Mouse (Mus musculus) gastrocnemius, postnatal 14 days (tissue): ENCODE data around the gene Adcy4. TPM values are rescaled to one million over a fixed set of nuclear protein-coding genes. Genes with fewer than 3 reads are reported as not detected.

Experiments
- DNase-seq: peaks from one replicate; pipeline ENCODE4 v3.0.0; 2021; ENCODE audit warnings: mixed read lengths
- intact Hi-C: fragments of 180-260 bp; cut with DNase I; formaldehyde crosslinking; loops from one replicate; pipeline ENCODE4 v1.15.1; 2025; ENCODE audit warnings: low total_unique reads
- total RNA-seq, 2 experiments: library from RNA; stranded (reverse); gene quantifications; 2 replicates each; pipeline ENCODE4 v1.2.3; 2021

Adcy4 gene
- total RNA-seq, 2 experiments from 2014 or later: 7.1 to 8.6 TPM

- intact Hi-C loops: no loop called here
- DNase-seq: no peak
These were observed 59.5 kb downstream of the Adcy4 start for GRCm38 (mm10) chr14:55724411-55724871.

GRCm38 (mm10) chr14:55723433-55723832 lies 60.5 kb downstream of the Adcy4 start:
- no peak for DNase-seq
- intact Hi-C loops: no loop called here

GRCm38 (mm10) chr14:55722438-55722945 lies 61.4 kb downstream of the Adcy4 start:
- intact Hi-C loops: no loop called here

GRCm38 (mm10) chr14:55721700-55722437 lies 62.0 kb downstream of the Adcy4 start, which contains the start of gene Rabggta:
Rabggta (minus strand) TSS chr14:55722263.
- intact Hi-C loops: no loop called here
- peak; percentile 90 for DNase-seq

More at GRCm38 (mm10) chr14:55722438-55722945, 61.4 kb downstream of the Adcy4 start:
- DNase-seq: no peak

- no peak for DNase-seq
- intact Hi-C loops: no loop called here
These were observed 62.8 kb downstream of the Adcy4 start for GRCm38 (mm10) chr14:55721076-55721475.

- intact Hi-C loops: no loop called here
These were observed 63.2 kb downstream of the Adcy4 start for GRCm38 (mm10) chr14:55720666-55721065.

GRCm38 (mm10) chr14:55719737-55720136 lies 64.2 kb downstream of the Adcy4 start:
- intact Hi-C loops: no loop called here
- no peak for DNase-seq

More at GRCm38 (mm10) chr14:55720666-55721065, 63.2 kb downstream of the Adcy4 start:
- no peak for DNase-seq

Other genes with a start within 250 kb of the Adcy4 start
- 10 to 100 TPM; 11.5 to 13.8 TPM for gene Pck2, start 243.8 kb downstream of the Adcy4 start, total RNA-seq
- 10 to 100 TPM; 76.5 to 87.8 TPM for gene Dcaf11, start 224.1 kb downstream of the Adcy4 start, total RNA-seq
- gene A730061H03Rik, start 223.7 kb downstream of the Adcy4 start, total RNA-seq: not detected
- 100 to 1,000 TPM; 415 to 455 TPM for gene Fitm1, start 208.5 kb downstream of the Adcy4 start, total RNA-seq
- gene Psme1, start 206.0 kb downstream of the Adcy4 start, total RNA-seq: 10 to 100 TPM; 48.3 to 49.7 TPM
- 10 to 100 TPM; 38.6 to 39.4 TPM for gene Emc9, start 198.8 kb downstream of the Adcy4 start, total RNA-seq
- gene Psme2, start 193.0 kb downstream of the Adcy4 start, total RNA-seq: 10 to 100 TPM; 57.5 to 63.2 TPM
- gene Rnf31, start 192.4 kb downstream of the Adcy4 start, total RNA-seq: 10 to 100 TPM in 1 of 2 experiments, 1 to 10 TPM in 1; 9.4 to 11.7 TPM
- 1 to 10 TPM; 3.9 to 4.8 TPM for gene Irf9, start 180.5 kb downstream of the Adcy4 start, total RNA-seq
- under 1 TPM; 0.53 to 0.72 TPM for gene Rec8, start 166.1 kb downstream of the Adcy4 start, total RNA-seq
- gene Ipo4, start 148.1 kb downstream of the Adcy4 start, total RNA-seq: 10 to 100 TPM; 52.5 to 62.0 TPM
- gene Gm49378, start 146.2 kb downstream of the Adcy4 start, total RNA-seq: under 1 TPM; 0.27 to 0.96 TPM
- gene Tm9sf1, start 140.3 kb downstream of the Adcy4 start, total RNA-seq: 10 to 100 TPM; 21.5 TPM
- gene Tssk4, start 133.9 kb downstream of the Adcy4 start, total RNA-seq: under 1 TPM; 0.12 to 0.49 TPM
- 10 to 100 TPM; 17.8 to 19.7 TPM for gene Mdp1, start 123.6 kb downstream of the Adcy4 start, total RNA-seq
- gene Gmpr2, start 112.2 kb downstream of the Adcy4 start, total RNA-seq: 1 to 10 TPM; 4.0 to 4.3 TPM
- gene Nedd8, start 112.0 kb downstream of the Adcy4 start, total RNA-seq: 100 to 1,000 TPM; 200 to 201 TPM
- gene Tinf2, start 102.3 kb downstream of the Adcy4 start, total RNA-seq: 10 to 100 TPM; 10.3 to 11.2 TPM
- under 1 TPM; 0.16 to 0.35 TPM for gene Tgm1, start 70.2 kb downstream of the Adcy4 start, total RNA-seq
- gene Rabggta, start 61.8 kb downstream of the Adcy4 start, total RNA-seq: 1 to 10 TPM; 8.2 to 9.3 TPM
- 10 to 100 TPM; 28.5 to 30.2 TPM for gene Dhrs1, start 38.4 kb downstream of the Adcy4 start, total RNA-seq
- 10 to 100 TPM; 12.1 to 13.9 TPM for gene Nop9, start 38.4 kb downstream of the Adcy4 start, total RNA-seq
- not detected for gene Cideb, start 25.6 kb downstream of the Adcy4 start, total RNA-seq
- under 1 TPM in 1 of 2 experiments, not detected in 1; 0.12 TPM for gene Ltb4r2, start 22.7 kb downstream of the Adcy4 start, total RNA-seq
- gene Ltb4r1, start 18.1 kb downstream of the Adcy4 start, total RNA-seq: under 1 TPM; 0.22 to 0.39 TPM
- 1 to 10 TPM; 2.4 to 2.6 TPM for gene Ripk3, start 4.8 kb upstream of the Adcy4 start, total RNA-seq
- 1 to 10 TPM; 7.4 to 7.5 TPM for gene Nfatc4, start 39.0 kb upstream of the Adcy4 start, total RNA-seq
- gene Nynrin, start 69.9 kb upstream of the Adcy4 start, total RNA-seq: 1 to 10 TPM; 7.2 to 7.5 TPM
- gene Cbln3, start 100.3 kb upstream of the Adcy4 start, total RNA-seq: under 1 TPM; 0.11 to 0.12 TPM
- 1 to 10 TPM; 7.1 to 8.2 TPM for gene Khnyn, start 100.9 kb upstream of the Adcy4 start, total RNA-seq
- gene Sdr39u1, start 116.2 kb upstream of the Adcy4 start, total RNA-seq: 10 to 100 TPM; 82.6 to 85.7 TPM
- 1 to 10 TPM; 7.6 to 9.9 TPM for gene Cma1, start 160.6 kb upstream of the Adcy4 start, total RNA-seq
- gene Cma2, start 166.9 kb upstream of the Adcy4 start, total RNA-seq: under 1 TPM in 1 of 2 experiments, not detected in 1; 0.57 TPM
- gene Mcpt1, start 233.9 kb upstream of the Adcy4 start, total RNA-seq: not detected
- gene Mcpt9, start 246.4 kb upstream of the Adcy4 start, total RNA-seq: not detected